Mouse (Mus musculus) C2C12 (cell line): ENCODE measurements around the gene Mtg1.

Experiments used
- CEBPB ChIP-seq: IDR thresholded peaks from one replicate; pipeline ENCODE4 v1.6.1; 2011; ENCODE audit warnings: low read depth, mild to moderate bottlenecking, control low read depth, moderate library complexity
- CTCF ChIP-seq: IDR thresholded peaks from one replicate; pipeline ENCODE4 v1.5.1; 2011; ENCODE audit not compliant: control insufficient read depth, insufficient read depth, insufficient read length
- FOSL1 ChIP-seq: IDR thresholded peaks from one replicate; pipeline ENCODE4 v1.8.0; 2011; ENCODE audit warnings: mild to moderate bottlenecking, low read length; ENCODE audit not compliant: poor library complexity, insufficient read depth, severe bottlenecking
- MAX ChIP-seq: IDR thresholded peaks from one replicate; pipeline ENCODE4 v1.6.1; 2011; ENCODE audit warnings: mild to moderate bottlenecking, control low read depth
- MYOD1 ChIP-seq: IDR thresholded peaks from one replicate; pipeline ENCODE4 v1.6.1; 2011; ENCODE audit warnings: low read depth; ENCODE audit not compliant: control insufficient read depth, insufficient read length
- MYOG ChIP-seq: IDR thresholded peaks from one replicate; pipeline ENCODE4 v1.6.1; 2011; ENCODE audit not compliant: control insufficient read depth, insufficient read length; ENCODE audit errors: extremely low read depth
- USF1 ChIP-seq: IDR thresholded peaks from one replicate; pipeline ENCODE4 v1.6.1; 2011; ENCODE audit warnings: low read depth, mild to moderate bottlenecking, control low read depth, moderate library complexity

- TF ChIP-seq CTCF (no peak), CEBPB (no peak), MAX (no peak), USF1 (no peak), MYOG (no peak), FOSL1 (no peak), MYOD1 (no peak)
Observed at GRCm38 (mm10) chr7:140172936-140173335, 35.6 kb downstream of the Mtg1 start, which contains the start of gene Olfr523.
